Mouse (Mus musculus): Measurements from ENCODE around the gene Aplp2.

Aplp2 gene

GRCm38 (mm10) chr9:31226541-31226940 is 14.9 kb upstream of the Aplp2 start:
- in situ Hi-C loops (cut with MseI, MboI), result no loop called here

- in situ Hi-C loops (cut with MseI, MboI), result no loop called here
Observed at GRCm38 (mm10) chr9:31225808-31226207, 14.2 kb upstream of the Aplp2 start.

GRCm38 (mm10) chr9:31223475-31223874 is 11.9 kb upstream of the Aplp2 start:
- in situ Hi-C loops (cut with MseI, MboI), result no loop called here

- in situ Hi-C loops (cut with MseI, MboI), result no loop called here
Observed at GRCm38 (mm10) chr9:31221170-31221569, 9.6 kb upstream of the Aplp2 start.

GRCm38 (mm10) chr9:31217631-31218380 is 6.2 kb upstream of the Aplp2 start:
- in situ Hi-C loops (cut with MseI, MboI), result no loop called here

DNA sequence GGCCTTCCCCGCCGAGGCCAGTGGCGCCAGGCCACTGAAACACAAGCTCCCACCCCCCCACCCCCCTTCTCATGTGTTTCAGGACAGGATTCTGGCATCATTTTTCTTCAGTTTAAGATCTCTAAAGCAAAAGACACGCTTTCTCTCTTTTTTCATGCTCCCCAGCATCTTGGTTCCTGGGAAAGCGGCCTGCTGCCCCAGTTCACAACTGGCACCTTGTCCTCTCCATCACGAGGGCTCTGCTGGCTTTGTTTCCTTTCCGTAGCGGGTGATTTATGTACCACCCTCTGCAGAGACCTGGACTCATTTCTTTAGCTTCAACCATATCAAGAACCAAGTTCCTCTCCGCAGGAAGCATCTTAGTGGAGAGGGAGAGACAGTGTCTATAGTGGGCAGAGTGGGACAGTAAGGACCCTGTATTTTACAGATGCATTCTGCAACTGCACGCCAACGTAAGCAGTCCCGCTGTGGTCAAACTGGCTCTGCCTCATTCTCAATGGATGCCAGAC is 939 bp upstream of the Aplp2 start:
- in situ Hi-C loops (cut with MseI, MboI), result no loop called here

- in situ Hi-C loops (cut with MseI, MboI), result no loop called here
Observed at GRCm38 (mm10) chr9:31210749-31211689, 596 bp downstream of the Aplp2 start.

GRCm38 (mm10) chr9:31210163-31210562 is 1.5 kb downstream of the Aplp2 start:
- in situ Hi-C loops (cut with MseI, MboI), result no loop called here

DNA sequence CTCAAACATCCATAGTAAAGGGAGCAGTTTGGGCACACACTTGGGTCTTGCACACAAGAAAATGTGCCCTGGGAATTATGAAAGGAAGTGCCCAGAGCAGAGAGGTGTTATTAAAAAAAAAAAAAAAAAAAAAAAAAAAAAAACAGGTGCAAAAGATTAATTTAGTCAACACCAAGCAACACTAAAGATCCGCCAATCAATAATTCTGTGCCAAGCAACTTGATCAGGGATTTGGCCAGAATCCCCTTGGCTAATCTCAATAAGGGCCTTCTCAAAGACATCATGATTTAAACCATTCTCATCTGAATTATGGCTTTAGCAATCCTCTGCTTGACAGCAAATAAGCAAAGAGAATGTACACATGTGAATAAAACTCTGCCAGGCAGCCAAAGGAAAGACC is 2.1 kb downstream of the Aplp2 start:
- in situ Hi-C loops (cut with MseI, MboI), result no loop called here

- in situ Hi-C loops (cut with MseI, MboI), result no loop called here
Observed at GRCm38 (mm10) chr9:31207732-31208131, 3.9 kb downstream of the Aplp2 start.

- in situ Hi-C loops (cut with MseI, MboI), result no loop called here
Observed at GRCm38 (mm10) chr9:31204722-31205121, 6.9 kb downstream of the Aplp2 start.

- in situ Hi-C loops (cut with MseI, MboI), result no loop called here
Observed at GRCm38 (mm10) chr9:31203571-31204210, 7.9 kb downstream of the Aplp2 start.

- in situ Hi-C loops (cut with MseI, MboI), result no loop called here
Observed at GRCm38 (mm10) chr9:31203068-31203467, 8.5 kb downstream of the Aplp2 start.

- in situ Hi-C loops (cut with MseI, MboI), result loop anchor here in 1 of 2 experiments (25.0 kb wide), 1 partner anchor 339 kb away; no protein-coding TSS in a partner anchor
Observed at GRCm38 (mm10) chr9:31198614-31199013, 13.0 kb downstream of the Aplp2 start.

GRCm38 (mm10) chr9:31197782-31198181 is 13.8 kb downstream of the Aplp2 start:
- in situ Hi-C loops (cut with MseI, MboI), result loop anchor here in 1 of 2 experiments (25.0 kb wide), 1 partner anchor 340 kb away; no protein-coding TSS in a partner anchor

- in situ Hi-C loops (cut with MseI, MboI), result loop anchor here in 1 of 2 experiments (25.0 kb wide), 1 partner anchor 341 kb away; no protein-coding TSS in a partner anchor
Observed at GRCm38 (mm10) chr9:31196742-31197141, 14.9 kb downstream of the Aplp2 start.

DNA sequence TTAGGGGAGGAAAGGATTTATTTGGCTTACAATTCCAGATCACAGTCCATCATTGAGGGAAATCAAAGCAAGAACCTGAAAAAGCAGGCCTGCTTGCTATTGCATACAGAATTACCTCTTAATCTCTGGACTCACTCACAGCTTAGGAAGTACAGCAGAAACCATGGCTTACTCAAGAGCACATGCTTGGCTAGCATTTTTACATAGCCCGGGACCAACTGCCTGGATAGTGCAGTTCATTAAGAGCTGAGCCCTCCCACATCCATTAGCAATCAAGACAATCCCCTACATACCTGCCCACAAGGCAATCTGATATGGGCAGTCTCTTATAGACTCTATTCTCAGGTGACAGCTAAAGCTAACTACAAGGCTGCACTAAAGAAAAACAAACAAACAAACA is 16.0 kb downstream of the Aplp2 start:
- in situ Hi-C loops (cut with MseI, MboI), result loop anchor here in 1 of 2 experiments (25.0 kb wide), 1 partner anchor 342 kb away; no protein-coding TSS in a partner anchor

DNA sequence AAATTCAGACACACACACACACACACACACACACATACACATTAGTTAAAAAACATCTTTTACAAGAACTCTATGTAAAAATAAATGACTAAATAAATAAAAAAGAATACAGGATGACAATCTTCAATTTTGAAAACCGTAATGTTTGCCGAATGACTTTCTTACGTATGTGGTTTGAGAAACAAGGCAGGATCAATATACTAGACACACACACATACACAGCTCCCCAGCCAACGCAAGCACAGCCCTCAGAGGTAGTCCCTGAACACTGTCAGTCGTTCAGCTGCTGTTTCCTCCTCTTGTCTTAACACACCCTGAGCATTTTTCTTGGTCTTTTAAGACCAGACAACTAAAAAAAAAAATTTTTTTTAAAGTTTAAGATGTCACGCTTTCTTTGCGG is 19.2 kb downstream of the Aplp2 start:
- in situ Hi-C loops (cut with MseI, MboI), result loop anchor here in 1 of 2 experiments (25.0 kb wide), 1 partner anchor 345 kb away; no protein-coding TSS in a partner anchor

GRCm38 (mm10) chr9:31191543-31191942 is 20.1 kb downstream of the Aplp2 start:
- in situ Hi-C loops (cut with MseI, MboI), result loop anchor here in 1 of 2 experiments (25.0 kb wide), 1 partner anchor 346 kb away; no protein-coding TSS in a partner anchor

GRCm38 (mm10) chr9:31189194-31189593 is 22.4 kb downstream of the Aplp2 start:
- in situ Hi-C loops (cut with MseI, MboI), result loop anchor here in 1 of 2 experiments (25.0 kb wide), 1 partner anchor 348 kb away; no protein-coding TSS in a partner anchor

DNA sequence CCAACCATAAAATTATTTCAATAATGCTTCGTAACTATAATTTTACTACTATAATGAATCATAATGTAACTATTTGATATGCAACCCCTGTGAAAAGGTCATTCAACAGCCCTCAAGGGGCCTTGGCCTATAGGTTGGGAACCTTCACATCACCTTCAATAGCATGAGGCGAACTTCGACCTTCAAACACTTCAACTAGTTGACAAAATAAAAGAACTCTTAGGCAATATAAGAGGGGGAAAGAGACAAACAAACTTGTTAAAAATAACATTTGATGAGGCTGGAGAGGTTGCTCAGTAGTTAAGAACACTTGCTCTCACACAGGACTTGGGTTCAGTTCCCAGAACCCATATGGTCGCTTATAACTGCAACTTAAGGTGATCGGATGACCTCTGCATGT is 27.2 kb downstream of the Aplp2 start:
- in situ Hi-C loops (cut with MseI, MboI), result loop anchor here in 1 of 2 experiments (25.0 kb wide), 1 partner anchor 353 kb away; no protein-coding TSS in a partner anchor
